Mouse (Mus musculus): ENCODE measurements at regions not wholly inside any gene's neighbourhood (a gene's known extent, or its start where the extent isn't known, plus 50 kb on each side); places are given as distances from the start of the nearest gene placed in this dataset.

DNA sequence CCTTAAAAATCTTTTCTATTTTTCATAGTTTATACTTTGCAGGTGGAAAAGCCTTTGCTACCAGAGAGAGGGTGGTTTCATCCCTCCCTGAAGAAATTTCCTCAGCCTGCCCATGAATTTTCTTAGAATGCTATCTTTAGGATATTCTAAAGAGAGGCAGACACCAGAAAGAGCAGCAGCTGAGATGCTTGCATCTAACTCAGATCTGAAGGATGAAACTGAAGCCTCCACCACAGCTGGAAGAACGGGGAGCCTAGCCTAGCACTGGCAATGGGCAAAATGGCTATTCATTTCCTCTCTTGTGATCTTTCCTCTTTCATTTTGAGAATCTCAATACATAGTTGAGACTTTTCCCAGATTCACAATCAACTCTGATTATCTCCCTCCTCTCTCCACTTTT lies 640.0 kb upstream of the Zeb2 start:
- in situ Hi-C loops (cut with MboI, MseI), result no loop called here

DNA sequence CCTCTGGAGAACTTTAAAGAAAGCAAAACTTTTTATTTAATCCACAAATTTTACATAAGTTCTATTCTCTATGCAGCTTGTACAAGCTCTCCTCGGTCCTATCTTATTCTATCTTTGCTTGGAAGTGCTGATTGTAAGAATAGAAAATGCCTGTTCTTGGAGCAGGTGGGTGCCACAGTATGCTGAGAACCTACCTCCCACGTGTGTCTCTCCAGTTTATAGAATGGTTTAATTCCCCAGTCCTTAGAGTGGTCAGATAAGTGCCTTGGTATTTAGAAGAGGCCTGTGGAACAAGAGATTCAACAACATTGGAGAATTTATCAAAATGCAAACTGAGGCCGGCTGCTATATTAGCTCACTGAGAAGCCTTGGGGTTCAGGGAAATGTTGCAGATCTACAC lies 639.2 kb upstream of the Zeb2 start:
- in situ Hi-C loops (cut with MboI, MseI), result no loop called here

DNA sequence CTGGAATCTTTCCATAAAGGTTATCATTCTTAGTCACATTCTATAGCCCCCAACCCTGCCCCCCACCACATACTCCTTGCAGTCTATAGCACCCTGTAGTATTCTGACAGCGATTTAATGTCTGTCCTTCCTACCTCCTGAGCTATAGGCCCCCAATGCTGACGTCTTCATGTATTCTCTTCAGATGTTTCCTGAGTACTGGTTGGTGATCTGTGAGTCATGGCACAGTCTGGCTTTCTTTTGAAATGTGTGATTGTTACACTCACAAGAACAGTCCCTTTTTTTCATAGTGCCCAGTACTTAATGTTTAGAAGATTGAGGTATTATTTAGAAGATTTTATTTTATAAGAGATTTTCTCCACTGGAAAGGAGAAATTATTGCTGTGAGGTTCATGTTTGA lies 634.6 kb upstream of the Zeb2 start:
- in situ Hi-C loops (cut with MboI, MseI), result no loop called here

DNA sequence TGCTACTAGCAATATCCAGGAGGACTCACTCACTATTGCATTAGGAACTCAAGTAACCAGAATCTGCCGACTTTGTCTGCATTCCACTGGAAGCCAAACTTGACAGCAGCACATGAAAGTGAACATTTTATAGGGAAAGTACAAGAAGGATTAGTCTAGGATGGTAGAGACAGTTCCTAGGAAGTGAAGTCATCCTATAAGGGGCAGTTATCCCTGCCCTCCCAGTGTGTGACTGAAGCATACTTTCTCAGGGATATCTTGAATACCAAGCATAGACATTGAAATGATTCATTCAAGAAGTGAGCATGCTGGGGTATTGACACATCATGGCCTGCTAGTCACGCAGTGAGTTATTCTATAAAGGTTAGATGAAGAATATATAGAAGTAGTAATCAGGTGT lies 632.2 kb upstream of the Zeb2 start:
- in situ Hi-C loops (cut with MboI, MseI), result no loop called here

DNA sequence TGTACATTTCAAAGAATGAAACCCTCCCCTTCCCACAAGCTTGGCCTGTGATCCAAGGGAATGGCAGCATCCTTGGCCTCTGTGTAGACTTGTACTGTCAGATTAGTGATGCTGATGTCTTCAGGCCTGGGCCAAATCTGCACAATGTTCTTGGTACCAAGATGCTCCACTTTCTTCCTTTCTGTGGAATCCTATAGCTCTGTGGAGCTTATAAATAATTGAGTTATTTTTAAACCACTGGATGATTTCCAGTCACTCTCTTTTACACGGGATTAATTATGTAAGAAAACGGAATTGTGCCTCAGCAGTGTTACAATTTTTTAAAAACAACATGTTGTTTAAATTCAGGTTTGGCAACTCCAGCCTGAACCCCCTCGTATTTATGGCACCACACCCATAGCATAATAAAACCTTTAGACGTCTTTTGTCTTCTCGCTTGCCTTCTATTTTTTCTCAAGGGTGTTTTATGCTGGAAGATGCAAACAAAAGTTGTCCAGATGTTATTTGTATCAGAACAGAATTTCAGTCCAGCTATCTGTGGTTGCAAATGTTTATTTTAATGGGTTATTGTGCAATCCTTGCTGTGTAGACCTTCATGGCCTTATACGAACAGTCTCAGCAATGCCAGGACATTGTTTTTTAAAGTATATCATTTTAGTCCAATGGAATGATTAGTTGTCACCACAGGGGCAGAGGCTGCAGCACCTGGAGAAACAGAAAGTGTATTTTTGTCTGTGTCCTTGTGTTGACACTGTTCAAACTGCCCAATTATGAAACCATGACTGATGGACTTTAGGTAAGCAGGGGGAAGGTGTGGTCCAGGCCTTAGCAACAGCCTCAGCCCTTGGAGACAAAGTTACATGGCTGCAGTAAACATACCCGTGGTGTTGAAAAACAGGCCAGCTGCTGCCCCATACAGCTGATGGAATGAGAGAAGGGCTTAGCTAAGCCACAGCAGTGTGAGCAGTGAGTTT lies 630.4 kb upstream of the Zeb2 start:
- in situ Hi-C loops (cut with MboI, MseI), result no loop called here

DNA sequence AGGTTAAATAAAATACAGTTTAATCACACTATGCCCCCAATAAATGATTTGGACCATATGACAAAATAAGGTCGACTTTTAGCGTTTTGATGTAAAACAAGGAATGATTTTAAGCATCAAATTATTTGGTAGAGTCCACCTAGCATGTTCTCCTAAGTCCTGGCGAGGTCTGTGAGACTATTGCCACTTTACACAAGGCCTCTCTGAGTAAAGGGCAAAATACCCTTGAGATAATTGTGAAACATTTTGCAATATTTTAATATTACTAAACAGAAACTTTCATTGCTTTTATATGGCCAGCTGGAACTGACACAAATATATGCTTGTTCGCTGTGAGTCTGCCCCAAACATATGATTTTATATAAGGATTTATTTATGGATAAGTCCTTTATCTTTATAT lies 629.4 kb upstream of the Zeb2 start:
- in situ Hi-C loops (cut with MboI, MseI), result no loop called here

DNA sequence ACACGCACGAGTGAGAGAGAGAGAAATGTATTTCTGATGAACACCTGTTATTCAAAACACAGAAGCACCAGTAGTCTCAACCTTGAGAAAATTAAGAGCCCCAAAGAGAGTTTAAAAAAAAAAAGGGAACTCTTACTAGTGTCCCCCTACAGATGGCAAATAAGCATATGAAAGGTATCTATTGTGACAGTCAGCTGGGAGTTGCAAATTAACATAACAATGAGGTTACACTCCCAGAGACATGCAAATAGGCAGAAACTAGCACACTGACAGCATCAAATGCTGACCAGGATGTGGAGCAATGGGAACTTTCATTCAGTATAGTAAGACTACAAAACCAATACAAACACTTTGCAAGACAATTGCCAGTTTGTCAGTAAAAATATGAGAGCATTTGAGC lies 619.1 kb upstream of the Zeb2 start:
- in situ Hi-C loops (cut with MboI, MseI), result no loop called here

DNA sequence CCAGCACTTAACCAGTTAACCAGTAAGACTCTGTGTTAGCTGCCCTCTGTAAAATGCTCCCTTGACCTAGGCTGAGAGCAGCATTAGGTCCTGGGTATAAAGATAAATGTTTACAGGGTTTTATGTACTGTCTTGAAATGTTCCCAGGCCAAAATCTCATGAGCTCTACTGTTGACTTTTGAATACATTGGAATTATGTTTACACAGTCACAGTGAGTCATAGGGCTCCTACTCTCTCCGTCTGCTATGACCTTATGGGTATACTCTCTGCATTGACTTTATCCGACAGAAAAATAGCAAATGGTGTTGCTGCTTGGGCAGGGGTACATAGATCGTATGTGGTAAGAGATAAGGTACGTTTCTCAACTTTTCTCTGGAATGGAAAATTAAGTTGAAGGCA lies 596.8 kb upstream of the Zeb2 start:
- in situ Hi-C loops (cut with MboI, MseI), result no loop called here

DNA sequence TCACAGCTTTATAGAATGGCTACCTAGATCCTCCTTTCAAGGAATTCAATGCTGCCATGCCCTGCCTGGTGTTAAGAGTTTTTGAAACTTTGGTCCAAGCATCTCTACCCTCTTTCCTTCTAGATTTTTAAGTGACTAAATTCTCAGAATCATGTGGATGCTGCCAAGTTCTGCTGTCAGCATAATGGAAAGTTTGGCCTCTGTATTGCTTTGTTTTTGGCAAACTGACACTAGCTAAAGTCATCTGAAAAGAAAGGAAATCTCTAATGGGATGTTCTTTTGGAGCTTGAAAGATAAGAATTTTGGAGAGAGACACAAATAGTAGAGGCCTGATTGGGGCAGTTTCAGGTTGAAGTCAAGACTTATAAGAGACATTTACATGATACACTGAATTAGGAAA lies 589.8 kb upstream of the Zeb2 start:
- in situ Hi-C loops (cut with MboI, MseI), result no loop called here

DNA sequence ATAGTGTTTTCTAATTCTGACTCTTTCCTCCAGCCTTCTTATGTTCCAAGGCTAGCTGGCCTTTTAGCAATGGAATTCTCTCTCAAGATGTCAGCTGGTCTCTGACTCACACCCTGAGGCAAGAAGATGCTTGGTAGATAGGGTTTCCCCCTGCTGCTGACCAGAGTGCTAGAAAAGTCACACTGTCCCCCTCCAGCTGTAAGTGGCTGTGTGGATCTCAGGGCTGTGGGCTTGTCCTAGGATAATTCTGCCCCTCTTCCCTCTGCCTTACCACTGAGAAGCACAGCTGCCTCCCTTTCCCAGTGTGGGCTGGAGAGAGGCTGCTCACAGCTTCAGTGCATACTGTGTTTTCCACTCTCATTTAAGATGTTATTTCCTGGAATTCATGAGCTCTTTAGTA lies 585.3 kb upstream of the Zeb2 start:
- in situ Hi-C loops (cut with MboI, MseI), result no loop called here

DNA sequence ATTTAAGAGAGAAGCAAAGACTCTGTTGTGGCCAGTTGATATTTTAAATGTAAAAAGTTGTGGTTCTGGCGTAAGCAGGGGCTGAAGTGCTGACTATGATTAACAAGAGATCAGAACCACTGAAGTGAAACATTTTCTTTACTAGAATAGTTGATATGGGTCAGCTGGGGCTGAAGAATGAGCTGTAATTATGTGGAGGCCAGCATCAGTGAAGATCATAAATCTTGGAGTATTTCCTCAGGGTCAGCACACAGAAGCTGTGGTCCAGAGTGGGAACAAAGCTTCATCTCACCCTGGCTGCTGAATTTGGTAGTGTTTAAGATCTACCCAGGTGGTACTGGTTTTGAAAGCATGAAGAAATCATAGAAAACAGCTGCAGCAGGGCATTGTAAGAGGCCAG lies 583.4 kb upstream of the Zeb2 start:
- in situ Hi-C loops (cut with MboI, MseI), result no loop called here

DNA sequence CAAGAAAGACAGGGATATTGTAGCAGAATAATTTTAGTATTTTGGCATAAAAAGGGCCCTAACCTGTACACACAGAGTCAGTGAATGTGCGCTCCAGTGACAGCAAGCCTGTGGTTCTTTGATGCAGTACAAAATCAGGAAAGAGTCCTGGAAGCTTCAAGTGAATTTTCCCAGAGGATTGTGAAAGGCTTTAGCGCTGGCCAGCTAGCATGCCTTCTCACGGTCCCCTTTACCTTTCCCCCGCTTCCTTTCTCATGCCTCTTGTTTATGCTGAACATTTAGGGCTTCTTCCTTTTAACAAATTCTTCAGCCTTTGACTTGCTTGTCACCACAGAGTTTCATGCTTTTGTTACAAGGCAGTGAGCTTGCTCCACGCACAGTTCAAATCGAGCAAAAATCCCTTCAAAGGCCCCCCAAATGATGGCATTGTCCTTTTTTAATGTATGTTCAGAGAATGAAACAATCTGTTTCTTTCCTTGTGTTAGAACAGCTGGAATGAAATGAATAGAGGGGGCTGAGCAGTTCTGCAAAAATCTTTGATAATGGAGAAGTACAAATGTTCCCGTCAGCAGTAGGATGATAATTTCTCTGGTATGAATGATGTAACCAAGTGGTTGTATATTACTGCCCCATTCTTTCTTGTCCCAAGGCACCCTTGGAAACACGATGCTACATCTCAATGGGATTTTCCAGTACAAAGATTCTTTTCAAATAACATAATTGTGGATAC lies 576.3 kb upstream of the Zeb2 start:
- in situ Hi-C loops (cut with MboI, MseI), result no loop called here

DNA sequence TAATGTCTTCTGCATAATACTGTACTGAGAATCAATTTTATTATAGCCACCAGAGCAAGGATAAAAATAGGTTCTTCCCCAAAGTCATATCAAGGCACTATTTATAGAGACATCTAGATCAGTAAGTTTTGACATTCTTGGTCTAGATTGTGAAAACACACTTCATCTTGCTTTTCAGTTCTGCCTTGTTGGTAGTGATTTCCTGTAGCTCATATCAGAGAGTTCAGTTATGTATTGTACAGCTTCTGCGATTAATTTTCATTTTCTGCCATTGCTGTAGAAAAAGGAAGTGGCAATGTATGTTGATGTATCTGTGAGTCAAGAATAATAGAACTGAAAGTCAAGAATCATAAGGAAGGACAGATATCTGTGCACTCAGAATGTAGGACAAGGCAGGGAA lies 575.6 kb upstream of the Zeb2 start:
- in situ Hi-C loops (cut with MboI, MseI), result no loop called here

DNA sequence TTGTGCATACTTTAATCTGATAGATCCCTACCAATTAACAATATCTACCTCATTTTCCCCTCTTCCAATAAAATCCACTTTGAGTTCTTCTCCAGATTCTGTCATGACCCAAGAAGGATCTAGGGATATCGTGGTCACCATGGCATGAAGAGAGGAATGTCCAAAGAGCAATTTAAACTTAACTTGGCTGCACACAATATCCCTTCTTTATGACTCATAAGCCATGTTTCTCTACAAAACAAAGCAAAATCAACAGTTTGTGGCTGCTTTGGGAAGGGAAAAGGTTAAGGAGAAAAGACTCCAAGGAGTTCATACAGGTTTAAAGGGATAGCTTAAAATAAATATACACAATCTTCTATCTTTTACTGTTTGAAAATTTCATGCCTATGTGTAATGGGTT lies 571.8 kb upstream of the Zeb2 start:
- in situ Hi-C loops (cut with MboI, MseI), result no loop called here

DNA sequence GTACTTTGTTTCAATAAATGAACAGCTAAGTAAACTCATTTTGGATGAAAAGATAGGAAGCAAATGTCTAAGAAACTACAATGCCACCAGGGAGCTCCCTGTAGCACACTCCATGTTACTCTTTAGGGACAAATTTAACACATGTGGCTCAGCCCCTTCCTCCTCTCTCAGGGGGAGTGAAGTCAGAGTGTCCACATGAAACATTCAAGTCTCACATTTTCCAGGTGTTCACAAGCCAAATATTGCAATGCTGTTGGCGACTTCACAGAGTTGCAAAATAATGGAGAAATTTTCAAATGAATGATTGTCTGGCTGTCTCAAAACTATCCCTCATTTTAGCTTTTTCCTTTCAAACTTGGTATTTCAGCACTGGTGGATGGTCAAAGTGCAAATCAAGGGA lies 564.1 kb upstream of the Zeb2 start:
- in situ Hi-C loops (cut with MboI, MseI), result no loop called here

DNA sequence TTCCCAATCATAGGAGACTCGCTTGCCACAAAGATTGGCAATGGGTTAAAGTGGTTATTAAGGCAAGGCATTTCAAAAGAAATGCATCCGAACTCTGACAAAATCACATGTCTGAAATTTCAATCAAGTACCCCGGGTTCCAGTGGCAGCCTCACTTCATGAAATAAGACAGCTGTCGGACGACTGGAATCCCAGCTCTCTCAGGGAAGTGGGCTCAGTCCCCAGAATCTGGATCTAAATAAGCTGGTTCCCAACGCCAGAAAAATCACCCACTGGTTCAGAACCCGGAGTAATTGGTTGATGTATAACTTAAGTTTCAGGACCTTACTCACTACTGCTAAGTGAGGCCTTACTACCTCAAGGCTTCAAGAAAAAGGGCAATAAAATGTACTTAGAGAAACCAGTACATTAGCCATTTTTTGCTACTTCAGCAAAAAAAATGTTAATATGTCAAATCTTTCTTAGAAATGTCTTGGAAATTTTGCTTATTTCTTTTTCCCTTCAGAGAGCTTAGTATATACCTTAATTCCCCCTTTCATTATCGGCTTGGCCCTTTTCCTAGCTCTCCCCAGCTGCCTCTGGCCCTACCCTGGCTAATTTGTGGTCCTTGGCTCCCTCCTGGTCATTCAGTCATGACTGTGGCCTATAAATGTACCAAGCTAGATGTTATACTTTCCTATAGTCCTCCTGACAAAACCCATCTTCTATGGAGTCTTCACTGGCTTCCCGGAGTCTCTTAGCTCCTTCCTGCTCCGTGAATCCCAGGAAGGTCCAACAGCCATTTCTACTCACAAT lies 562.1 kb upstream of the Zeb2 start:
- in situ Hi-C loops (cut with MboI, MseI), result no loop called here

DNA sequence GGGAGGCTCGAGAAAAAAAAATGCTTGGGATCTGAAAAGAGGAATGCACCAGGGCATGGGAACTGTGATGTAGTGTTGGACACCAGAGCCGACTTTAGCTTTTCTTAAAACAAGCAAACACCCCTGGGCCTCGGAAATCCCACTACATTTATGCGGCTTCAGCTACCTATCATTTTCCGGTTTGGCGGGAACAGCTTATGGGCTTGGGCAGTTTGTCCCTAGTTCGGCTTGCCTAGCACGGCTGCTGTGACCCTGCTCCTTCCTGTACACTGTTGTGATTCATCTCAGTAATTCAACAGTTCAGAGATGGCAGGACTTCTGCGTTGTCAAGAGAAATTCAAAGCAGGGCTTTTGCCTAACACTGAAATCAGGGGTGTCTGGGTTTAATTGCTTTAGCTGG lies 561.5 kb upstream of the Zeb2 start:
- in situ Hi-C loops (cut with MboI, MseI), result no loop called here

DNA sequence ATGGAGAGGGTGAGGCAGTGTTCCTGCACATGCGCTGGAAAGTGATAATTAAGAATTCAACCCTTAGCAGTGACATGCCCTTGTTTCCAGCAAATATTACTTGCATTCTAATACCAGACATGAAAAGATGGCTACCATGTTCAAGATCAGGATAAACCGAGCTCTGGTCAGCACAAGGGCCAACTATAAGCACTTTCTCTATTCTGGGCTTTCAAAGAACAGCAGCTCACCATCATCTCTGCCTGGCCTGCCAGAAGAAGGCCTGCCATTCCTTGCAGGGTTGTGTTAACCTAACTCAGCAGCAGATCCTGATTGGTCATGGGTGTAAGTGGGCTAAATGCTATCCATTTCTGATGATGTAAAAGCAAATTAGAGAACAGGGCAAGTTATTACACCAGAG lies 558.6 kb upstream of the Zeb2 start:
- in situ Hi-C loops (cut with MboI, MseI), result no loop called here

DNA sequence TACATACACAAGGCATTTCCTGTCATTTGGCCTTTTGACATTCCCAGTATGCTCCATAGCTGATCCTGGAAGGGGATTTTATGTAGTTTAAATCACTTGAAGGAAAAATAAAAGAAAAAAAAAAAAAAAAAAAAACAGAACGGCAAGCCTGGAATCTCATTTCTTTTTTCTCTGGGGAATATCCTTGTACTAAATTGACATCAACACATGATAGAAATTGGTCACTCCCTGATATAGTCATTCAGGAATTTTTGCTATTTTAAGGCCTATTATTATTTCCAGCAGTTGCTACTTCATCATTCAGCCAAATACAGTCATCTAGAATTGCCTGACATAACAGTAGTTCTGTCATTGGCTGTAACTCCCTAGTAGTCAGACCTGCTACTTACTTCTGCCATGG lies 538.8 kb upstream of the Zeb2 start:
- in situ Hi-C loops (cut with MboI, MseI), result no loop called here

DNA sequence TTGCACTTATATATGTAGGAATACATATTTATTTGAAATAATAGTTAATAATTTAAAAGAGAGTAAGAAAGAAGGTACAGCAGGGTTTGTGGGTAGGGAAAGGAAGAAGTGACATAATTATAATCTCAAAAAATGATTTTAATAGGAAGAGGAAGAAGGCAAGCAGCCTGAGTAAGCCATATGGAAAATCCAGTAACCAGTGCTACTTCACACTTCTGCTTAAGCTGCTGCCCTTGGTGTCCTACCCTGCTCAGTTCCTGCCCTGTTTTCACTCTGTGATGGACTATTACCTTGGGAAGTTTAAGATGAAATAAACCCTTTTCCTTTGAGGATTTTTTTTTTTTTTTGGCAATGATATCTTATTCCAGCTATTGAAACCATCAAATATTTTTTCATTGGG lies 537.5 kb upstream of the Zeb2 start:
- in situ Hi-C loops (cut with MboI, MseI), result no loop called here

DNA sequence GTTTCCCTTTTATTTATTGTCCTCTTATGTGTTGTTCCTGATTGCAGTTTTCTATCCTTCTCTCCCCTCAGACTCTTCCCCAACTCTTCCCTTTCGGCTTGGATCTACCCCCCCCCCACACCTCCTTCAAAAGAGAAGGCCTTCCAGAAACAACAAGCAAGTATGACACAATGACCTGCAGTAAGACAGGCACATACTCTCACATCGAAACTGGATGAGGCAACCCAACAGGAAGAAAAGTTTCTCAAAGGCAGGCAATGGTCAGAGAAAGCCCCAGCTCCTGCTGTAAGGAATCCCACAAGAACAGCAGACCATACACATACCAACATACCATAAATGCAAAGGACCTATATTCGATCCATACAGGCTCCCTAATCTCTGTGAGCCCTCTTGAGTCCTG lies 535.8 kb upstream of the Zeb2 start:
- in situ Hi-C loops (cut with MboI, MseI), result no loop called here

DNA sequence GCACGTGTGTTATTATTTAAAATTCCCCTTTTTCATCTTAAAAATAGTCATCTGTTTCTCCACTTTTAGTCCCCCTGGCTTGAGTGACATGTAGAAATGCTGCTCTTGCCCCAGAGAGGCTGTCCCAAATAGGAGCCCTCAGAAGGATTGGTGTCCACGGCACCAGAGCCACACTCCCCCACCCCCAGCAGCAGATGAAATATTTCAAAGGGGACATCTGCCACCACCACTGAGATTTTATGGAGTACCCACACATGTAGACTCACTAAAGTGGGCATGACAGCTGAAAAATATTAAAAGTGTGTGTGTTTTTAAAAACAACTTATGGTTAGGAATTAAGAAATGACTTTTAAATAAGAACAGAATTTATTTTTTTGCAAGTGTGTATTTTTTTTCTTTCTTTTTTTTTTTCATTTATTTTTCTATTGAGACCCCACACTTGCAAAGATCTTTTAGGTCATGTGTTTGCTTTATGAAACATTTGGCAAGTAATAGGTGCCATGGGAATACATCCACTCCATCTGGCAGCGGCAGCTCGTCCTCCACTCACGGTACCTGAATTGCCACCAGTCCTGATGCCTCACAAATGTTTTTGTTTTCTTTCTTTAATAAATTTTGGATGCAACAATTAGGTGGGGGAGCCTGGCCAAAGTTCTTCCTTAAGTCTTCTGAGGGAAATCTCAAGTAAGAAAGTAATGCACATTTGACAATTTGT lies 533.2 kb upstream of the Zeb2 start:
- in situ Hi-C loops (cut with MboI, MseI), result no loop called here

Measured in regulatory T cell (primary cell).